Mouse (Mus musculus): ENCODE results near the gene Slpi. TPM values are rescaled to one million over a fixed set of nuclear protein-coding genes. Genes with fewer than 3 reads are reported as not detected.
"Not testable (repeated sequence)": the region's sequence is repeated elsewhere in the genome, so short reads cannot be mapped to it uniquely, and the experiment has no call there.

The Slpi gene
- polyA plus RNA-seq, 1 experiment from 2014 or later: 1.1 TPM

GRCm38 (mm10) chr2:164320983-164321382 lies 67.9 kb downstream of the Slpi start:
- WGBS: 87% methylated on average over 6 of the region's 6 CpGs
- no peaks in the 10 kb centered on the region for H3K36me3 ChIP-seq (ENCODE audit: control insufficient read depth, insufficient read depth, low read length)
- no peaks in the 10 kb centered on the region for H3K4me1 ChIP-seq (ENCODE audit: control insufficient read depth, insufficient read depth, low read length)
- no peak overlapping the region for H3K4me3 ChIP-seq (ENCODE audit: low read depth, low read length)
- no peaks in the 10 kb centered on the region for H3K27me3 ChIP-seq (ENCODE audit: control insufficient read depth, insufficient read depth, low read length)
- DNase-seq (ENCODE audit: low spot score): no peak
- no peak overlapping the region for H3K9ac ChIP-seq (ENCODE audit: low read length)
- no peak for ATAC-seq (ENCODE audit: insufficient read depth, low FRiP score, low TSS enrichment)
- no peak overlapping the region for H3K27ac ChIP-seq (ENCODE audit: low read depth, low read length)
- no peaks in the 10 kb centered on the region for H3K9me3 ChIP-seq (ENCODE audit: control insufficient read depth, low read length)
- no peak overlapping the region for H3K4me2 ChIP-seq (ENCODE audit: low read depth)

DNA sequence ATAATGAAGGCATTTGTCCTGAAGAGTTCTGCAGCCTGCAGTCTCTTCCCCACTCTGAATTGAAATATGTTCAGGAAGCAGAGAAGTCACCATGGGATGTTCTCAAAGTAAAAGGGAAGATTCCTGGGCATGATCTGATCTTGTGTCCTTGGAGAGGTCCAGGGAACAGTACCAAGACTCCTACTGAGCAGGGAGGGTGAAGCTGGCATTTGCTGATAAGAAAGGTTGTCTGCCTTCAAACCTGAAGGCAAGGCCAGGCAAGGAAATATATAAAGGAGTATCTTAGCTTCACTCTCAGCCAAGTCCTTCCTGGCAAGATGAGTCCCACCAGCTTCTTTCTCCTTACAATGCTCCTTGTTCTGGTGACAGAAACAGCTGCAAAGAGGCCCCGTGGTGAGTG lies 72.4 kb downstream of the Slpi start, which contains the start of gene Svs6:
Svs6 (plus strand) TSS at position 301 of the 400 bp plus-strand sequence.
- H3K27ac ChIP-seq (ENCODE audit: low read depth, low read length); H3K27me3 ChIP-seq (ENCODE audit: control insufficient read depth, insufficient read depth, low read length); ATAC-seq (ENCODE audit: insufficient read depth, low FRiP score, low TSS enrichment); H3K36me3 ChIP-seq (ENCODE audit: control insufficient read depth, insufficient read depth, low read length); H3K4me2 ChIP-seq (ENCODE audit: low read depth); H3K9ac ChIP-seq (ENCODE audit: low read length); DNase-seq (ENCODE audit: low spot score); H3K9me3 ChIP-seq (ENCODE audit: control insufficient read depth, low read length); H3K4me1 ChIP-seq (ENCODE audit: control insufficient read depth, insufficient read depth, low read length); H3K4me3 ChIP-seq (ENCODE audit: low read depth, low read length): not testable (repeated sequence)
- WGBS: 81% methylated on average over 1 of the region's 1 CpGs

DNA sequence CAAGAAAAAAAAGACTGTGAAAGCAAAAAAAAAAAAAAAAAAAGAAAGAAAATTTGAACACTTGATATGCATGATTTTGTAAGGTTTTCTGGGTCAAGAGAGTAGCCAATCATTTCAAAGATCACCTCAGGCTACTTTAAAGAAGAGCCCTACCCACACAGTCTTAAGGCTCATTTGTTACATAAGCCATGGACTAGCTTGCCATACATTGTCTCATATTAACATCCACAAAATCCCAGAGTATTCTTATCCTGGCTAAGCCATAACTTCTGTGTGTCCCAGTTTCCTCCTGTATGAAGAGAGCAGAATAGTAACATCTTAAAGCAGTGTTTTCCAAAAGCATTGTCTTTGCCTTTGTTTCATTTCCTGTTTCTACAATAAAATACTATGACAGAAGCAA lies 73.4 kb downstream of the Slpi start:
- H3K9me3 ChIP-seq (ENCODE audit: control insufficient read depth, low read length); ATAC-seq (ENCODE audit: insufficient read depth, low FRiP score, low TSS enrichment); DNase-seq (ENCODE audit: low spot score); H3K27ac ChIP-seq (ENCODE audit: low read depth, low read length); H3K27me3 ChIP-seq (ENCODE audit: control insufficient read depth, insufficient read depth, low read length); H3K36me3 ChIP-seq (ENCODE audit: control insufficient read depth, insufficient read depth, low read length); H3K4me3 ChIP-seq (ENCODE audit: low read depth, low read length); H3K9ac ChIP-seq (ENCODE audit: low read length); H3K4me2 ChIP-seq (ENCODE audit: low read depth); H3K4me1 ChIP-seq (ENCODE audit: control insufficient read depth, insufficient read depth, low read length): not testable (repeated sequence)

GRCm38 (mm10) chr2:164312599-164312998 lies 76.3 kb downstream of the Slpi start:
- no peak for DNase-seq (ENCODE audit: low spot score)
- Histone ChIP-seq H3K4me1 (ENCODE audit: control insufficient read depth, insufficient read depth, low read length) (no peaks in the 10 kb centered on the region), H3K9ac (ENCODE audit: low read length) (no peak overlapping the region), H3K4me3 (ENCODE audit: low read depth, low read length) (no peak overlapping the region), H3K4me2 (ENCODE audit: low read depth) (no peak overlapping the region), H3K9me3 (ENCODE audit: control insufficient read depth, low read length) (no peaks in the 10 kb centered on the region), H3K27me3 (ENCODE audit: control insufficient read depth, insufficient read depth, low read length) (no peaks in the 10 kb centered on the region), H3K36me3 (ENCODE audit: control insufficient read depth, insufficient read depth, low read length) (no peaks in the 10 kb centered on the region), H3K27ac (ENCODE audit: low read depth, low read length) (no peak overlapping the region)
- no peak for ATAC-seq (ENCODE audit: insufficient read depth, low FRiP score, low TSS enrichment)
- 88% methylated on average over 5 of the region's 5 CpGs for WGBS

Small RNA genes lying within 50 kb of the gene (microRNA-seq; reads per million reads assigned to microRNA genes)
- not detected for gene Mir7678

Other genes starting within 250 kb of the Slpi start
- gene Kcns1, start 218.0 kb downstream of the Slpi start, polyA plus RNA-seq (2014; fragmentation: Nextera tagmentation; extraction: Ambion mirVana): 0.21 TPM in 1 of 2 replicates, not detected in the other
- not detected in 2 replicates for gene Wfdc5, start 206.4 kb downstream of the Slpi start, polyA plus RNA-seq (2014; fragmentation: Nextera tagmentation; extraction: Ambion mirVana)
- not detected in 2 replicates for gene Wfdc12, start 198.5 kb downstream of the Slpi start, polyA plus RNA-seq (2014; fragmentation: Nextera tagmentation; extraction: Ambion mirVana)
- not detected in 2 replicates for gene Wfdc15a, start 189.0 kb downstream of the Slpi start, polyA plus RNA-seq (2014; fragmentation: Nextera tagmentation; extraction: Ambion mirVana)
- not detected in 2 replicates for gene Wfdc15b, start 167.4 kb downstream of the Slpi start, polyA plus RNA-seq (2014; fragmentation: Nextera tagmentation; extraction: Ambion mirVana)
- not detected in 2 replicates for gene Svs2, start 150.6 kb downstream of the Slpi start, polyA plus RNA-seq (2014; fragmentation: Nextera tagmentation; extraction: Ambion mirVana)
- not detected in 2 replicates for gene Svs3b, start 132.5 kb downstream of the Slpi start, polyA plus RNA-seq (2014; fragmentation: Nextera tagmentation; extraction: Ambion mirVana)
- gene Svs4, start 110.6 kb downstream of the Slpi start, polyA plus RNA-seq (2014; fragmentation: Nextera tagmentation; extraction: Ambion mirVana): not detected in 2 replicates
- not detected in 2 replicates for gene Svs3a, start 99.8 kb downstream of the Slpi start, polyA plus RNA-seq (2014; fragmentation: Nextera tagmentation; extraction: Ambion mirVana)
- gene Svs6, start 72.3 kb downstream of the Slpi start, polyA plus RNA-seq (2014; fragmentation: Nextera tagmentation; extraction: Ambion mirVana): not detected in 2 replicates
- gene Svs5, start 56.4 kb downstream of the Slpi start, polyA plus RNA-seq (2014; fragmentation: Nextera tagmentation; extraction: Ambion mirVana): not detected in 2 replicates
- gene Rbpjl, start 14.0 kb upstream of the Slpi start, polyA plus RNA-seq (2014; fragmentation: Nextera tagmentation; extraction: Ambion mirVana): not detected in 2 replicates
- 0.48 and 0.61 TPM in 2 replicates for gene Matn4, start 16.1 kb upstream of the Slpi start, polyA plus RNA-seq (2014; fragmentation: Nextera tagmentation; extraction: Ambion mirVana)
- gene Sdc4, start 54.8 kb upstream of the Slpi start, polyA plus RNA-seq (2014; fragmentation: Nextera tagmentation; extraction: Ambion mirVana): 11.0 and 11.5 TPM in 2 replicates
- gene Sys1, start 67.9 kb upstream of the Slpi start, polyA plus RNA-seq (2014; fragmentation: Nextera tagmentation; extraction: Ambion mirVana): 64.2 and 64.4 TPM in 2 replicates
- gene Gm20458, start 71.9 kb upstream of the Slpi start, polyA plus RNA-seq (2014; fragmentation: Nextera tagmentation; extraction: Ambion mirVana): 4.9 and 6.4 TPM in 2 replicates
- gene Trp53tg5, start 84.6 kb upstream of the Slpi start, polyA plus RNA-seq (2014; fragmentation: Nextera tagmentation; extraction: Ambion mirVana): not detected in 2 replicates
- 3.5 and 4.5 TPM in 2 replicates for gene Dbndd2, start 97.0 kb upstream of the Slpi start, polyA plus RNA-seq (2014; fragmentation: Nextera tagmentation; extraction: Ambion mirVana)
- gene Pigt, start 108.4 kb upstream of the Slpi start, polyA plus RNA-seq (2014; fragmentation: Nextera tagmentation; extraction: Ambion mirVana): 55.0 and 57.4 TPM in 2 replicates
- 8.4 and 13.8 TPM in 2 replicates for gene Wfdc2, start 173.3 kb upstream of the Slpi start, polyA plus RNA-seq (2014; fragmentation: Nextera tagmentation; extraction: Ambion mirVana)
- gene Spint3, start 184.4 kb upstream of the Slpi start, polyA plus RNA-seq (2014; fragmentation: Nextera tagmentation; extraction: Ambion mirVana): not detected in 2 replicates
- not detected in 2 replicates for gene Wfdc6a, start 196.4 kb upstream of the Slpi start, polyA plus RNA-seq (2014; fragmentation: Nextera tagmentation; extraction: Ambion mirVana)
- gene Eppin, start 204.5 kb upstream of the Slpi start, polyA plus RNA-seq (2014; fragmentation: Nextera tagmentation; extraction: Ambion mirVana): not detected in 2 replicates
- gene Wfdc6b, start 224.4 kb upstream of the Slpi start, polyA plus RNA-seq (2014; fragmentation: Nextera tagmentation; extraction: Ambion mirVana): not detected in 2 replicates
- gene Wfdc8, start 224.5 kb upstream of the Slpi start, polyA plus RNA-seq (2014; fragmentation: Nextera tagmentation; extraction: Ambion mirVana): not detected in 2 replicates
- gene Wfdc16, start 249.7 kb upstream of the Slpi start, polyA plus RNA-seq (2014; fragmentation: Nextera tagmentation; extraction: Ambion mirVana): not detected in 2 replicates